Mouse (Mus musculus): Measurements from ENCODE around the gene Plod1.
"Not testable (repeated sequence)": the region's sequence is repeated elsewhere in the genome, so short reads cannot be mapped to it uniquely, and the experiment has no call there.

The Plod1 gene

DNA sequence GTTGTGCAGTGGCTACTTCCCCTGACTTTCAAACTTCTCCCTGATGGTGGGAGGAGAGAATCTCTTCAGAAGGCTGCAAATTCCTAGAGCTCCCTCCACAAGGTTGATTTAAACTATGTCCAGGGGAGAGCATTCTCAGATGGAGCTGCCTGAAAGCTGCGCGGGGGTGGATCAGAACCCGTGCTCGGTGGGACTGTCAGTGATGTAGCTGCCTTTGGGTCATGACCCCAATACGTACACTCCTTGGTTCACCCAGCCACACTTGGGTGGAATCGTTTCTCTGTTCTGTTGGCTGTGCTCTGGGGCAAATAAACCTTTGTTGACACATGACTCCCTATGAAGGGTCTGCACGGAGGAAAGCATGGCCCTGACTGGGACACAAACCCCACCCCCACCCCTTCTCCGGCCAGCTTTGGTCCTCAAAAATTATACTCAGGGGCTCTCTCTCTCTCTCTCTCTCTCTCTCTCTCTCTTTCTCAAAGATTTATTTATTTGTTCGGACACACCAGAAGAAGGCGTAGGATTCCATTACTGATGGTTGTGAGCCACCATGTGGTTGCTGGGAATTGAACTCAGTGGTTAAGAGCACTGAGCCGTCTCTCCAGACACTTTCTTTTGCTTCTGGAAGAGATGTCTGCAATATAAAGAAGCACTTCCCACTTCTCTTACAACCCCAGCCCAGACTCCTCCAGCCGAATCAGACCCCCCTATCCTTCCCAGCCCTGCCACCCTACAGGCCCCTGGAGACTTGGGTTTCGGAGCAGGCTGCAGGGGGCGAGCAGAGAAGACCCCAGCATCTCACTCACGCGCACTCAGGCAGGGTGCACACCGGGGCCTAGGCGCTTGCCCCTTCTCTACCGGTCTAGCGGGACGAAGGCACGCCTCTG lies 68.8 kb downstream of the Plod1 start:
- in situ Hi-C loops (cut with MboI; ENCODE audit: low pct_unique_long_range_greater_than_20kb in 1 of 2, low sequenced_read_pairs in 2 of 2, unreplicated experiment in 1 of 2), result no loop called here

DNA sequence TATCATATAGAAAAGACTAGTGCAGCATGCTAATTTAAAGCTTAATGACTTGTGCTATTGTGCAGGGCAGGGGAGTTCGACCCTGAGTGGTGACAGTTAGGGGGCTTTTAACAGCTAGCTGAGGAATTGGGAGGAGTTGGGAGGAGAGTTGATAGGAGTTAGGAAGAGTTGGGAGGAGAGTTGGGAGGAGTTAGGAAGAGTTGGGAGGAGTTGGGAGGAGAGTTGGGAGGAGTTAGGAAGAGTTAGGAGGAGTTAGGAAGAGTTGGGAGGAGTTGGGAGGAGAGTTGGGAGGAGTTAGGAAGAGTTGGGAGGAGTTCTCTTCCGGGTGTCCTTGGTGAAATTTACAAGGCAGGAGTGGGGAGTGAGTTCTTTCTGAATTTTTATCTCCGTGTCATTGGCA lies 69.8 kb downstream of the Plod1 start:
- in situ Hi-C loops (cut with MboI; ENCODE audit: low pct_unique_long_range_greater_than_20kb in 1 of 2, low sequenced_read_pairs in 2 of 2, unreplicated experiment in 1 of 2), result not testable (repeated sequence)

DNA sequence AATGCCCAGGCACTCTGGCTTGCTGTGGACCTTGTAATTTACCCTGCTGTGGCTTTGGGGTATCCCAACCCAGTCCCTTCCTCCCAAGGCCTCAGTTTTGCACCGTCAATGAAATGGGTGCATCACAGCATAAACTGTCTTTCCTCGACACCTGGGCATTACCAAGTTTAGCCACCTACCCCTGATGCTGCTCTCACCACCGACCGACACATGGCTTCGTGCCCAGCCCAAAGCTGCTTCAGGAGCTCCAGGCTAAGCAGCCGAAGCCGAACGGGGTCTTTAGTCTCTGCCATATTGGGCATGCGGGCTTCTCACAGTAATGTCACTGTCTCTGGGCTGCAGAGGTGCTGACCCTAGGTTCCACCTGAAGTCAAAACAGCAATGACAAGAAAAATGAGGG lies 70.5 kb downstream of the Plod1 start:
- in situ Hi-C loops (cut with MboI; ENCODE audit: low pct_unique_long_range_greater_than_20kb in 1 of 2, low sequenced_read_pairs in 2 of 2, unreplicated experiment in 1 of 2), result no loop called here

DNA sequence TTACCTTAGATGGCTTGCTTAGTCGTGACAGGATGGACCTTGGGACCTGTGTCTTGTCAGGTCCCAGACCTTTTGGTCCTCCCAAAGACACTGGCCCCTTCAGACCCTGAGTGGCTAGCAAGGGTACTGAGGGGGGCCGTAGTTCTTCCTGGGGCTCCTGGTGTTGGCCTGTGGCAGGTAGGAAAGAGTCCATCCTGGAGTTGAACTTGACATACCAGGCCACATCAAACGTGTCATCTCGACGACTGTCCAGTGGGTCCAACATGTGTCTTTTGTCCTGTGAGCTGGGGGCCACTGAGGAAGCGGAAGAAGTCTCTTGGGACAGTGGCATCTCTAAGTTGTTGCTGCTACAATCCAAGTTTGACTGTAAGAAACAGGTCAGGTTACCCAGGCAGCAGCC lies 70.9 kb downstream of the Plod1 start:
- in situ Hi-C loops (cut with MboI; ENCODE audit: low pct_unique_long_range_greater_than_20kb in 1 of 2, low sequenced_read_pairs in 2 of 2, unreplicated experiment in 1 of 2), result no loop called here

DNA sequence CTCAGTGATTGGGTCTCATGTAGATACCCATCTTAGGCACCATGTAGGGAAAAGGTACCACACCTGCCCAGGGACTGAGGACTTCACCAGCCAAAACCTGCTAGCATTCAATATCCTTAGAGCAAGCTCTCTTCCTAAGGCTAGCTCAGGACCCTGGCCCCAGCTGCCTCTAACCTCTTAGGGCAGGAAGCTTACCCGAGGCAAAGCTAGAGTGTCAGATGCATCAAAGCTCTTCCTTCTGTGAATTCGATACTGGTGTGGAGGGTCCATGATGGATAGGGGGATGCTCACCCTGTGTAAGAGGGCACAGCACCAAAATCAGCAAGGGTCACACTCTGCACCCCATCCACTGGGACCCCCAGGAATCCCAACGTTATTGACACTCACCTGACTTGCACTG lies 74.5 kb downstream of the Plod1 start:
- in situ Hi-C loops (cut with MboI; ENCODE audit: low pct_unique_long_range_greater_than_20kb in 1 of 2, low sequenced_read_pairs in 2 of 2, unreplicated experiment in 1 of 2), result no loop called here
